Mouse (Mus musculus) intestine, postnatal 0 days (tissue): Measurements from ENCODE around the gene Arhgef28. TPM values are rescaled to one million over a fixed set of nuclear protein-coding genes. Genes with fewer than 3 reads are reported as not detected.
"Not testable (repeated sequence)": the region's sequence is repeated elsewhere in the genome, so short reads cannot be mapped to it uniquely, and the experiment has no call there.

Experiments used
- ATAC-seq: fragments of 200-750 bp; cut with Nextera tagmentation; 2 replicates; pipeline ENCODE4 v1.8.0; 2017; ENCODE audit warnings: mild to moderate bottlenecking, moderate TSS enrichment, moderate library complexity
- H3K27ac ChIP-seq: fragments of 300-500 bp; sonication (generic); 2 replicates; pipeline ENCODE4 v1.5.1; 2014; ENCODE audit warnings: mild to moderate bottlenecking, low read depth, low read length, moderate library complexity
- H3K27me3 ChIP-seq: fragments of 300-500 bp; sonication (generic); replicated peaks from 2 replicates; pipeline ENCODE4 v1.6.1; 2014; ENCODE audit warnings: low read length, mixed read lengths; ENCODE audit not compliant: control insufficient read depth, insufficient read depth
- H3K36me3 ChIP-seq: fragments of 300-500 bp; sonication (generic); 2 replicates; pipeline ENCODE4 v1.6.1; 2014; ENCODE audit warnings: mild to moderate bottlenecking, moderate library complexity; ENCODE audit not compliant: control insufficient read depth, insufficient read depth
- H3K4me1 ChIP-seq: fragments of 300-500 bp; sonication (generic); replicated peaks from 2 replicates; pipeline ENCODE4 v1.6.1; 2014; ENCODE audit warnings: antibody characterized with exemption, low read length, mixed read lengths; ENCODE audit not compliant: control insufficient read depth, insufficient read depth
- H3K4me2 ChIP-seq: fragments of 300-500 bp; sonication (generic); replicated peaks from 2 replicates; pipeline ENCODE4 v1.6.1; 2014; ENCODE audit warnings: low read depth, mild to moderate bottlenecking, moderate library complexity
- H3K4me3 ChIP-seq: fragments of 300-500 bp; sonication (generic); 2 replicates; pipeline ENCODE4 v1.5.1; 2014; ENCODE audit warnings: low read depth, low read length
- H3K9ac ChIP-seq: fragments of 300-500 bp; sonication (generic); 2 replicates; pipeline ENCODE4 v1.6.1; 2014; ENCODE audit warnings: mild to moderate bottlenecking, low read depth, low read length
- H3K9me3 ChIP-seq: fragments of 300-500 bp; sonication (generic); 2 replicates; pipeline ENCODE4 v1.6.1; 2016; ENCODE audit warnings: mixed run types; ENCODE audit not compliant: control insufficient read depth
- CTCF ChIP-seq: sonication (generic); IDR thresholded peaks from 2 replicates; pipeline ENCODE4 v1.5.1; 2016; ENCODE audit warnings: low read depth, mild to moderate bottlenecking, control low read depth, antibody characterized with exemption, moderate library complexity
- WGBS: fragments of 180-500 bp; shearing (Covaris S2); extraction: QIAGEN DNeasy Blood & Tissue Kit; methylation state at CpG from one replicate; pipeline ENCODE4 v1.1.7; 2014; 5-methylcytosine and 5-hydroxymethylcytosine counted together
- polyA plus RNA-seq: library from polyadenylated mRNA; unstranded; fragments of >200 nt; fragmentation: Nextera tagmentation; extraction: Ambion mirVana; gene quantifications from 2 replicates; pipeline ENCODE4 v1.2.1, GENCODE M21; 2015

Gene Arhgef28
- polyA plus RNA-seq, 1 experiment from 2014 or later, result 13.8 TPM

GRCm38 (mm10) chr13:98069646-98070045, 136.6 kb downstream of the Arhgef28 start:
- WGBS, result 90% methylated on average over 6 of the region's 6 CpGs
- Histone ChIP-seq H3K9ac (no peak overlapping the region), H3K4me2 (no peak overlapping the region), H3K36me3 (no peaks in the 10 kb centered on the region), H3K27ac (no peak overlapping the region), H3K4me1 (no peaks in the 10 kb centered on the region), H3K27me3 (no peaks in the 10 kb centered on the region), H3K4me3 (no peak overlapping the region), H3K9me3 (no peaks in the 10 kb centered on the region)
- TF ChIP-seq CTCF, result no peak
- no peak for ATAC-seq

DNA sequence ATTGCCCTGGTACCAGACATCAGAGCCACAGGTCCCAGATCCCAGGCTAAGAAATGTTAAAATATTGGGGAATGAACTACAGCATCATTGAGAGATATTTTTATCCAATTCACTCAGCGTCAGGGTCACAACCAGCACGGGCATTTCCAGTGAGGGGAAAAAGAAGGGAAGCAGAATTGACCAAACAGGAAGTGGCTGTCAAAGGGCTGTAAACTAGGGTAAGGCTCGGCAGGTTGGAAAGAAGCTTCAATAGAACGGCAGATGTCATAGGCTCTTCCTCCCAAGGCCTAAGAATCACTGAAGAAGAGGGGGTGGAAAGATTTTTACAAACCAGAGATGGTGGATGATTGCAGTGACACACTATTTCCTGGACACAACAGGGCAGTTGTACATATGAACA, 143.4 kb downstream of the Arhgef28 start:
- Histone ChIP-seq H3K27me3 (no peaks in the 10 kb centered on the region), H3K4me3 (no peak overlapping the region), H3K36me3 (no peaks in the 10 kb centered on the region), H3K9me3 (no peaks in the 10 kb centered on the region), H3K4me1 (no peaks in the 10 kb centered on the region), H3K9ac (no peak overlapping the region), H3K4me2 (no peak overlapping the region), H3K27ac (no peak overlapping the region)
- 48% methylated on average over 4 of the region's 4 CpGs for WGBS
- no peak for TF ChIP-seq CTCF
- ATAC-seq, result no peak

GRCm38 (mm10) chr13:98060121-98060520, 146.1 kb downstream of the Arhgef28 start:
- not testable (repeated sequence) for H3K9ac ChIP-seq, H3K4me2 ChIP-seq, H3K36me3 ChIP-seq, H3K27me3 ChIP-seq, H3K27ac ChIP-seq, H3K9me3 ChIP-seq, ATAC-seq, H3K4me3 ChIP-seq, H3K4me1 ChIP-seq
- 77% methylated on average over 1 of the region's 1 CpGs for WGBS

GRCm38 (mm10) chr13:98055194-98055593, 151.0 kb downstream of the Arhgef28 start:
- TF ChIP-seq CTCF, result no peak
- Histone ChIP-seq H3K9ac (no peak overlapping the region), H3K4me3 (no peak overlapping the region), H3K27me3 (no peaks in the 10 kb centered on the region), H3K4me2 (no peak overlapping the region), H3K36me3 (no peaks in the 10 kb centered on the region), H3K27ac (no peak overlapping the region), H3K4me1 (no peaks in the 10 kb centered on the region), H3K9me3 (no peaks in the 10 kb centered on the region)
- ATAC-seq, result no peak
- WGBS, result 92% methylated on average over 8 of the region's 8 CpGs

GRCm38 (mm10) chr13:98040628-98041150, 165.6 kb downstream of the Arhgef28 start:
- peak; percentile 76 for TF ChIP-seq CTCF
- Histone ChIP-seq H3K9me3 (no peaks in the 10 kb centered on the region), H3K27ac (no peak overlapping the region), H3K36me3 (no peaks in the 10 kb centered on the region), H3K9ac (no peak overlapping the region), H3K27me3 (no peaks in the 10 kb centered on the region), H3K4me3 (no peak overlapping the region), H3K4me2 (no peak overlapping the region), H3K4me1 (no peaks in the 10 kb centered on the region; the same call in 1 of the 2 replicates)
- whole genome bisulfite sequencing, result 57% methylated on average over 3 of the region's 3 CpGs
- no peak for ATAC-seq

DNA sequence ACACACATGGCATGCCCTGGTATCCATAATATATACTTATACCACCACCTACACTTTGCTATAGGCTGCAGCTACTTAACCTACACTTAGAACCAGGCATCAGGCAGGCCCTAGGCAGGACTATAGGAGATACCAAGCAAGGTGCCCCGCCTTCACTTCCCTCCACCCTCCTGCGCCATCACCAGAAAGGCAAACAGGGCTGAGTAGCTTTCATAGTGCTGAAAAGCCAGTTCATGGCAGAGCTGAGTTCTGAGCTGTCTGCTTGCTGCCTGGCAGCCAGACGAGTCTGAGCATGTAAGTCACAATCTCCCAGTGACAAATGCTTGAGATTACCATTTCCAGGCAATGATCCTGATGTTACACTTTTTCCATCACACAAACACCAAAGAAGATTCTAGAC, 167.5 kb downstream of the Arhgef28 start:
- Histone ChIP-seq H3K27ac (no peak overlapping the region), H3K27me3 (no peaks in the 10 kb centered on the region), H3K4me1 (no peaks in the 10 kb centered on the region; the same call in 1 of the 2 replicates), H3K4me2 (no peak overlapping the region), H3K9me3 (no peaks in the 10 kb centered on the region), H3K9ac (no peak overlapping the region), H3K4me3 (no peak overlapping the region), H3K36me3 (no peaks in the 10 kb centered on the region)
- 71% methylated on average over 3 of the region's 3 CpGs for WGBS
- ATAC-seq, result no peak
- no peak for TF ChIP-seq CTCF

- Histone ChIP-seq H3K36me3 (no peaks in the 10 kb centered on the region), H3K4me3 (no peak overlapping the region), H3K9ac (no peak overlapping the region), H3K4me1 (no peaks in the 10 kb centered on the region; the same call in 1 of the 2 replicates), H3K27ac (no peak overlapping the region), H3K4me2 (no peak overlapping the region), H3K9me3 (no peaks in the 10 kb centered on the region), H3K27me3 (no peaks in the 10 kb centered on the region)
- ATAC-seq, result no peak
- TF ChIP-seq CTCF, result no peak
Observed at GRCm38 (mm10) chr13:98037693-98038092, 168.5 kb downstream of the Arhgef28 start.
